Mouse (Mus musculus) limb, embryonic 14.5 days (tissue): ENCODE measurements around the gene Tbc1d1. TPM values are rescaled to one million over a fixed set of nuclear protein-coding genes. Genes with fewer than 3 reads are reported as not detected.

ENCODE experiments used
- ATAC-seq: fragments of 200-750 bp; cut with Nextera tagmentation; 2 replicates; pipeline ENCODE4 v1.8.0; 2017; ENCODE audit warnings: low read depth, moderate number of reproducible peaks, moderate TSS enrichment; ENCODE audit not compliant: low FRiP score
- DNase-seq: peaks from one replicate; pipeline ENCODE4 v3.0.0-alpha.2; 2015; ENCODE audit warnings: low spot score
- H3K27ac ChIP-seq: fragments of 300-500 bp; sonication (generic); replicated peaks from 2 replicates; pipeline ENCODE4 v1.5.1; 2014; ENCODE audit warnings: low read depth, mild to moderate bottlenecking, low read length, moderate library complexity, mixed read lengths
- H3K27me3 ChIP-seq: fragments of 300-500 bp; sonication (generic); 2 replicates; pipeline ENCODE4 v1.6.1; 2014; ENCODE audit warnings: low read length, mixed read lengths; ENCODE audit not compliant: control insufficient read depth, insufficient read depth
- H3K36me3 ChIP-seq: fragments of 300-500 bp; sonication (generic); 2 replicates; pipeline ENCODE4 v1.6.1; 2014; ENCODE audit warnings: mild to moderate bottlenecking, low read length, moderate library complexity, mixed read lengths; ENCODE audit not compliant: control insufficient read depth, insufficient read depth
- H3K4me1 ChIP-seq: fragments of 300-500 bp; sonication (generic); 2 replicates; pipeline ENCODE4 v1.6.1; 2014; ENCODE audit warnings: antibody characterized with exemption, low read length, mixed read lengths; ENCODE audit not compliant: control insufficient read depth, insufficient read depth
- H3K4me2 ChIP-seq: fragments of 300-500 bp; sonication (generic); replicated peaks from 2 replicates; pipeline ENCODE4 v1.6.1; 2014; ENCODE audit warnings: low read depth, mild to moderate bottlenecking, low read length, moderate library complexity; ENCODE audit not compliant: severe bottlenecking
- H3K4me3 ChIP-seq: fragments of 300-500 bp; sonication (generic); replicated peaks from 2 replicates; pipeline ENCODE4 v1.5.1; 2014; ENCODE audit warnings: low read length
- H3K9ac ChIP-seq: fragments of 300-500 bp; sonication (generic); 2 replicates; pipeline ENCODE4 v1.6.1; 2014; ENCODE audit warnings: mild to moderate bottlenecking, low read depth, low read length, moderate library complexity; ENCODE audit not compliant: severe bottlenecking
- H3K9me3 ChIP-seq: fragments of 300-500 bp; sonication (generic); 2 replicates; pipeline ENCODE4 v1.6.1; 2016; ENCODE audit warnings: low read length; ENCODE audit not compliant: control insufficient read depth
- POLR2A ChIP-seq: fragments of 200-500 bp; IDR thresholded peaks from 2 replicates; pipeline ENCODE4 v1.8.0; 2012; ENCODE audit warnings: inconsistent platforms, mild to moderate bottlenecking, moderate library complexity, borderline replicate concordance; ENCODE audit not compliant: insufficient read depth, insufficient read length; ENCODE audit errors: extremely low read depth
- WGBS: fragments of 180-500 bp; shearing (Covaris S2); extraction: QIAGEN DNeasy Blood & Tissue Kit; methylation state at CpG from one replicate; pipeline ENCODE4 v1.1.7; 2014; 5-methylcytosine and 5-hydroxymethylcytosine counted together
- polyA plus RNA-seq, 2 experiments: library from polyadenylated mRNA; depleted of rRNA in 1 of 2; stranded (reverse) in 1 of 2; unstranded in 1 of 2; fragments of >200 nt; fragmentation: Nextera tagmentation in 1 of 2; extraction: Ambion mirVana in 1 of 2; gene quantifications; 2 replicates each; pipeline versions ENCODE4 v1.2.1 to v1.2.3; 2012 to 2014

Tbc1d1 gene
- polyA plus RNA-seq, 2 experiments, result 23.1 to 25.5 TPM

GRCm38 (mm10) chr5:64161917-64162316 lies 5.8 kb downstream of the Tbc1d1 start:
- Histone ChIP-seq H3K36me3 (no peaks in the 10 kb centered on the region), H3K27me3 (peaks cover 44% of the 10 kb centered on the region), H3K27ac (no peak overlapping the region), H3K4me2 (no peak overlapping the region), H3K4me3 (no peak overlapping the region), H3K4me1 (peaks cover 7% of the 10 kb centered on the region; the same call in 1 of the 2 replicates), H3K9me3 (no peaks in the 10 kb centered on the region), H3K9ac (no peak overlapping the region)
- DNase-seq (no peak), ATAC-seq (no peak)
- 76% methylated on average over 3 of the region's 3 CpGs for WGBS
- TF ChIP-seq POLR2A, result no peak

DNA sequence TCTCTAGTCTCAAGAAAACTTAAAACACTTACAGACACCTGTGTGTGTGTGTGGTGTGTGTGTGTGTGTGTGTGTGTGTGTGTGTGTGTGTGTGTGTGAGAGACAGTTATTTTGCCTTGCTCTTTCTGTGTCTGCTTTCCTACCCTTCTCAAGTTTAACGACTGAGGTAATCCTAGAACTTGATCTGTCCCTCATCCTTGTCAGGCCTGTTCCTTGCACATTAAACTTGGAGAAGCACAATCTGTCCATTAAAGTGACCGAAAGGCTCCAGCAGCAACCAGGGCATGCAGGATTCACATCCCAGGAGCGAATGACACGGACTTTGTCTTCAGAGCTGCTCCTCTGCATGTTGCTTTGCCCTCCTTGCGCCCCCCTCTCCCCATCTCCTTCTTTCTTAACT lies 6.5 kb downstream of the Tbc1d1 start:
- DNase-seq (no peak), ATAC-seq (no peak)
- Histone ChIP-seq H3K4me2 (no peak overlapping the region), H3K9me3 (no peaks in the 10 kb centered on the region), H3K27me3 (peaks cover 44% of the 10 kb centered on the region), H3K9ac (no peak overlapping the region), H3K27ac (no peak overlapping the region), H3K36me3 (no peaks in the 10 kb centered on the region), H3K4me1 (peaks cover 7% of the 10 kb centered on the region; the same call in 1 of the 2 replicates), H3K4me3 (no peak overlapping the region)
- no peak for TF ChIP-seq POLR2A
- WGBS, result 77% methylated on average over 5 of the region's 5 CpGs

DNA sequence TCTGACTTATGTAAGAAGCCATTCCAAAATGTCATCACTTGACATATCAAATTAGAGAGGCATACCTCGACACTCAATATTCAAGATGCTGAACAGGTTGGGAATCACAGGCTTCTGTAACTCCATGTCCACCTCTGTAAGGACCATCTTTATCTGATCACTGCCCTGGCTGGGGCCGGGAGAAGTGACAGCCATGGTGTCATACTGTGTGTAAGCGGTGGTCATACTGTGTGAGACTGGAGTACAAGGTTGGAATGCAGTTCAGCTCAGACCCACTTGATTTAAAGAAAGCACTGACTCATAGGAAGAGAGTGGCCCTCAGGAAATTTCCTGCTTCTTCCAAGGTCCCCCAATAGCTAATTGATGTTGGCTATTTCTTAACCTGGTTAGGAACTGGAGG lies 8.3 kb downstream of the Tbc1d1 start:
- no peak for DNase-seq
- Histone ChIP-seq H3K4me2 (no peak overlapping the region), H3K9ac (no peak overlapping the region), H3K27me3 (peaks cover 27% of the 10 kb centered on the region), H3K36me3 (no peaks in the 10 kb centered on the region), H3K27ac (no peak overlapping the region), H3K4me3 (no peak overlapping the region), H3K4me1 (peaks cover 6% of the 10 kb centered on the region; the same call in 1 of the 2 replicates), H3K9me3 (no peaks in the 10 kb centered on the region)
- ATAC-seq, result no peak
- 84% methylated on average over 3 of the region's 3 CpGs for WGBS
- no peak for TF ChIP-seq POLR2A

DNA sequence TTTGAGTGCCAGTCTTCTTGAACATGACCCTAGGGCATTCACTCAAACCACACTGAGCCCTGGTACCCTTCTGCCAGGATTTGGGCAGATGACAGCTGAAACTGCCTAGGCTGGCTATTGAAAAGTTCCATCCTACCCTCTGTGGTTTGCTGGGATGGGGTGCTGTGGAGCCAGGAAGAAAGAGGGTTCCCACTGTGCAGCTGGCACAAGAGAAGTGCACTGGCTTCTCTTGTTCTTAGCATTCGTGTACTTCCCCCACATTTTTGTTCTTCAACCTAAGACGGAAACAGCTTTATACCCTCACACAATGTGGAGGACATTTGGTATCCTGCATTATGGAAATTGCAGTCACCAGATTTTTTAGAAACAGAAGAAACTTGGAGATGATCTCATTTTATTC lies 9.7 kb downstream of the Tbc1d1 start:
- 71% methylated on average over 2 of the region's 2 CpGs for WGBS
- TF ChIP-seq POLR2A, result no peak
- ATAC-seq, result no peak

GRCm38 (mm10) chr5:64168990-64169540 lies 13.0 kb downstream of the Tbc1d1 start:
- Histone ChIP-seq H3K36me3 (no peaks in the 10 kb centered on the region), H3K4me1 (no peaks in the 10 kb centered on the region), H3K9me3 (no peaks in the 10 kb centered on the region), H3K27ac (no peak overlapping the region), H3K4me3 (no peak overlapping the region), H3K27me3 (no peaks in the 10 kb centered on the region), H3K4me2 (no peak overlapping the region), H3K9ac (no peak overlapping the region)
- 91% methylated on average over 10 of the region's 10 CpGs for WGBS
- ATAC-seq, result no peak
- no peak for DNase-seq
- no peak for TF ChIP-seq POLR2A

More for the DNA sequence above, 9.7 kb downstream of the Tbc1d1 start:
- Histone ChIP-seq H3K36me3 (no peaks in the 10 kb centered on the region), H3K27ac (no peak overlapping the region), H3K27me3 (peaks cover 13% of the 10 kb centered on the region), H3K4me2 (no peak overlapping the region), H3K9ac (no peak overlapping the region), H3K4me3 (no peak overlapping the region), H3K4me1 (0 out of 2 replicates have a peak, but pooled peaks cover 3% of the 10 kb centered on the region), H3K9me3 (no peaks in the 10 kb centered on the region)
- no peak for DNase-seq
